Comparison of ENCODE assay signal across 8 mouse cellular contexts in the genomic region with DNA sequence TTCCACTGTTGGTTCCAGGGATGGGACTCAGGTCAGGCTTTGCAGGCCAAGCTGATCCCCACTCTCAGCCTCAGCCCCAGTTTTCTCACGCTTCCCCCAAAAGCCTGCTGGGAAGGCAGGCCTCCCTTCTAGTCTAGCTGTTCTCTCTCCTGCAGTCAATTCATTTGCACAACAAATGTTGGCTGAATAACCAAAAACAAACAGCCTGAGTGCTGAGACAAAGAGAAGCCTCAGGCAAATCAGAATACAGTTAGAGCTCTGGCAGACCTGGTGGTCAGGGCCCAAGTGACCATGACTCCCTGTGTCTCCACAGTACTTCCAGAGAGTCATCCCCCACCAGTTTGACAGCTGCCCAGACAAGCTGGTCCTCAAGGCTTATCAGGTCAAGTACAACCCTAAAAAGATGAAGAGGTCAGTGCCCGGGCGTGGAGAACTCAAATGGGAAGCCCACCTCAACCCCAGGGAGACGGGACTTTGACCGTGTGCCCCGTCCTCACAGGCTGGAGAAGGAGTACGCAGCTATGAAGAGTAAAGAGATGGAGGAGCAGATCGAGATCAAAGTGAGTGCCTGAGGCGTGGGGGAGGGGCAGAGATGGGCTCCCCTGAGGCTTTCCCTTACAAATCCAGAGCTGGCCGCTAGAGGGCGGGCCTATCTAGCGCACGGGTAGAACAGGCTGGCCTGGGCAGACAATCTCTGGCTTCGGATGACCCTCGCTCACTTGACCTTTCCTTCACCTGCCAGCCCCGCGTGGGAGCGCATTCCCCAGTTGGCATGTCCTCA. TPM values are rescaled to one million over a fixed set of nuclear protein-coding genes. Genes with fewer than 3 reads are reported as not detected.
DNase-seq lines count a peak whose midpoint lies in the region; ATAC-seq lines count a peak whose summit lies in the region.

No protein-coding gene starts in this region.

- 0 out of 2 replicates have a peak, but pooled peaks cover 2% of the 10 kb centered on the region for H3K4me1 ChIP-seq in intestine, embryonic 16.5 days (ENCODE audit: control insufficient read depth, insufficient read depth, low read length)
- peaks cover 19% of the 10 kb centered on the region for H3K4me1 ChIP-seq in midbrain, embryonic 10.5 days

- ATAC-seq in granulocyte monocyte progenitor cell, adult 5-6 weeks (replicated peaks; ENCODE audit: poor library complexity, severe bottlenecking), result peak; percentile 98
- peak; percentile 84 for ATAC-seq in intestine, embryonic 16.5 days

- 13% methylated on average over 18 of the region's 18 CpGs for WGBS in intestine, embryonic 16.5 days
- WGBS in midbrain, embryonic 10.5 days, result 2% methylated on average over 18 of the region's 18 CpGs

- H3K4me2 ChIP-seq in intestine, embryonic 16.5 days (ENCODE audit: low read depth, low read length), result peak overlapping the region; percentile 32; the same call in 1 of the 2 replicates

- H3K9me3 ChIP-seq in intestine, embryonic 16.5 days (ENCODE audit: control insufficient read depth, low read length), result no peaks in the 10 kb centered on the region
- H3K9me3 ChIP-seq in midbrain, embryonic 10.5 days (replicated peaks), result no peaks in the 10 kb centered on the region

- DNase-seq in adrenal gland, adult 8-10 months, result peak; percentile 79
- peak; percentile 89 for DNase-seq in embryo, embryonic 9.5 days (ENCODE audit: extremely low spot score)
- DNase-seq in left cerebral cortex, postnatal 25 days (ENCODE audit: low spot score in 2 of 2), result peak; percentile 89 to 91
- peak; percentile 90 for DNase-seq in midbrain, embryonic 10.5 days (ENCODE audit: low spot score)
- DNase-seq in right cerebral cortex, postnatal 25 days, result peak; percentile 81
- DNase-seq in urinary bladder, postnatal 36 days (ENCODE audit: low spot score in 2 of 2), result peak; percentile 84 to 86

- H3K27ac ChIP-seq in intestine, embryonic 16.5 days (ENCODE audit: low read length), result no peak overlapping the region
- peak overlapping the region; percentile 77 for H3K27ac ChIP-seq in midbrain, embryonic 10.5 days (replicated peaks)

- H3K9ac ChIP-seq in intestine, embryonic 16.5 days (ENCODE audit: low read depth, low read length), result peak overlapping the region; percentile 27; the same call in 1 of the 2 replicates

- no peak overlapping the region for H3K4me3 ChIP-seq in intestine, embryonic 16.5 days (ENCODE audit: low read length)
- H3K4me3 ChIP-seq in midbrain, embryonic 10.5 days, result peak overlapping the region; percentile 27

- intact Hi-C loops in left cerebral cortex, postnatal 25 days (cut with DNase I), result loop anchor here (1.0 kb wide), 1 partner anchor 45 kb away; a partner anchor contains a TSS

- 0 out of 2 replicates have a peak, but pooled peaks cover 2% of the 10 kb centered on the region for H3K36me3 ChIP-seq in intestine, embryonic 16.5 days (ENCODE audit: control insufficient read depth, insufficient read depth, low read length)
- 0 out of 2 replicates have a peak, but pooled peaks cover 6% of the 10 kb centered on the region for H3K36me3 ChIP-seq in midbrain, embryonic 10.5 days

- no peaks in the 10 kb centered on the region for H3K27me3 ChIP-seq in intestine, embryonic 16.5 days (replicated peaks; ENCODE audit: control insufficient read depth, insufficient read depth, low read length)
- H3K27me3 ChIP-seq in midbrain, embryonic 10.5 days (ENCODE audit: low read depth, poor library complexity, severe bottlenecking), result peaks cover 15% of the 10 kb centered on the region; the same call in 1 of the 2 replicates

RNA-seq across cellular contexts. Expression of a gene that starts 24.3 kb away (rescaled TPM):
- total RNA-seq in adrenal gland, adult 8-10 months (2022), result 10 to 100 TPM in 2 of 4 experiments, 1 to 10 TPM in 2; 5.8 to 12.8 (median 9.8) TPM
- 0.68 and 0.80 TPM in 2 replicates for total RNA-seq in granulocyte monocyte progenitor cell, adult 5-6 weeks (2014; fragmentation: Nextera tagmentation)
- under 0.01 TPM in 1 of 2 replicates, not detected in the other for total RNA-seq in granulocyte monocyte progenitor cell, adult 5-6 weeks (2017)
- polyA plus RNA-seq in intestine, embryonic 16.5 days (2015; fragmentation: Nextera tagmentation; extraction: Ambion mirVana), result 2.8 and 3.2 TPM in 2 replicates
- 10 to 100 TPM; 37.7 to 41.3 TPM for total RNA-seq in left cerebral cortex, postnatal 25 days (2021)
- 10.8 and 18.6 TPM in 2 replicates for polyA plus RNA-seq in midbrain, embryonic 10.5 days (2016; fragmentation: Nextera tagmentation; extraction: Ambion mirVana)

RNA-seq across cellular contexts. Expression of a gene that starts 26.6 kb away (rescaled TPM):
- 10 to 100 TPM; 40.0 to 81.6 (median 54.5) TPM for total RNA-seq in adrenal gland, adult 8-10 months (2022)
- total RNA-seq in granulocyte monocyte progenitor cell, adult 5-6 weeks (2014; fragmentation: Nextera tagmentation), result 4.4 and 10.5 TPM in 2 replicates
- total RNA-seq in granulocyte monocyte progenitor cell, adult 5-6 weeks (2017), result 4.1 and 9.4 TPM in 2 replicates
- polyA plus RNA-seq in intestine, embryonic 16.5 days (2015; fragmentation: Nextera tagmentation; extraction: Ambion mirVana), result 19.1 and 19.2 TPM in 2 replicates
- total RNA-seq in left cerebral cortex, postnatal 25 days (2021), result 100 to 1,000 TPM; 106 to 108 TPM
- polyA plus RNA-seq in midbrain, embryonic 10.5 days (2016; fragmentation: Nextera tagmentation; extraction: Ambion mirVana), result 24.9 and 38.1 TPM in 2 replicates

RNA-seq across cellular contexts. Expression of a gene that starts 33.6 kb away (rescaled TPM):
- total RNA-seq in adrenal gland, adult 8-10 months (2022), result 10 to 100 TPM; 27.4 to 59.1 (median 32.8) TPM
- not detected in 2 replicates for total RNA-seq in granulocyte monocyte progenitor cell, adult 5-6 weeks (2014; fragmentation: Nextera tagmentation)
- not detected in 2 replicates for total RNA-seq in granulocyte monocyte progenitor cell, adult 5-6 weeks (2017)
- 2.6 and 2.8 TPM in 2 replicates for polyA plus RNA-seq in intestine, embryonic 16.5 days (2015; fragmentation: Nextera tagmentation; extraction: Ambion mirVana)
- total RNA-seq in left cerebral cortex, postnatal 25 days (2021), result not detected
- polyA plus RNA-seq in midbrain, embryonic 10.5 days (2016; fragmentation: Nextera tagmentation; extraction: Ambion mirVana), result 0.19 TPM in 2 replicates

RNA-seq across cellular contexts. Expression of a gene that starts 45.5 kb away (rescaled TPM):
- total RNA-seq in adrenal gland, adult 8-10 months (2022), result 100 to 1,000 TPM in 3 of 4 experiments, 10 to 100 TPM in 1; 90.9 to 127 (median 124) TPM
- total RNA-seq in granulocyte monocyte progenitor cell, adult 5-6 weeks (2014; fragmentation: Nextera tagmentation), result 29.7 and 44.6 TPM in 2 replicates
- 21.5 and 34.3 TPM in 2 replicates for total RNA-seq in granulocyte monocyte progenitor cell, adult 5-6 weeks (2017)
- 17.8 and 18.8 TPM in 2 replicates for polyA plus RNA-seq in intestine, embryonic 16.5 days (2015; fragmentation: Nextera tagmentation; extraction: Ambion mirVana)
- total RNA-seq in left cerebral cortex, postnatal 25 days (2021), result 10 to 100 TPM; 85.7 to 87.5 TPM
- polyA plus RNA-seq in midbrain, embryonic 10.5 days (2016; fragmentation: Nextera tagmentation; extraction: Ambion mirVana), result 31.5 and 39.0 TPM in 2 replicates

RNA-seq across cellular contexts. Expression of a gene that starts 45.7 kb away (rescaled TPM):
- 1 to 10 TPM; 1.0 to 7.5 (median 3.6) TPM for total RNA-seq in adrenal gland, adult 8-10 months (2022)
- total RNA-seq in granulocyte monocyte progenitor cell, adult 5-6 weeks (2014; fragmentation: Nextera tagmentation), result 1.1 TPM in 1 of 2 replicates, not detected in the other
- 0.52 TPM in 1 of 2 replicates, not detected in the other for total RNA-seq in granulocyte monocyte progenitor cell, adult 5-6 weeks (2017)
- polyA plus RNA-seq in intestine, embryonic 16.5 days (2015; fragmentation: Nextera tagmentation; extraction: Ambion mirVana), result 0.64 and 0.70 TPM in 2 replicates
- total RNA-seq in left cerebral cortex, postnatal 25 days (2021), result under 1 TPM; 0.23 to 0.57 TPM
- polyA plus RNA-seq in midbrain, embryonic 10.5 days (2016; fragmentation: Nextera tagmentation; extraction: Ambion mirVana), result 0.43 and 1.3 TPM in 2 replicates

Comparison
In these comparisons a context has a peak if more than half of its experiments do, and no peak if none do; other contexts are left out.
1. RNA of a gene that starts 33.6 kb away (total RNA-seq): 27.4 to 59.1 TPM in adrenal gland, adult 8-10 months; not detected in granulocyte monocyte progenitor cell, adult 5-6 weeks and not detected in left cerebral cortex, postnatal 25 days; every median in the first group is over 10 times any median in the second.
2. Peak in every context shown above with its lines, with median percentiles within 50 percentile points of each other: DNase-seq.